Mouse (Mus musculus): ENCODE results near the gene Slc4a5. TPM values are rescaled to one million over a fixed set of nuclear protein-coding genes. Genes with fewer than 3 reads are reported as not detected.
"Not testable (repeated sequence)": the region's sequence is repeated elsewhere in the genome, so short reads cannot be mapped to it uniquely, and the experiment has no call there.

Slc4a5 gene
- polyA plus RNA-seq, 1 experiment from 2014 or later = 0.79 TPM

GRCm38 (mm10) chr6:83322794-83323193 is 103.2 kb downstream of the Slc4a5 start:
- Histone ChIP-seq H3K4me3 (no peak overlapping the region), H3K4me1 (peaks cover 22% of the 10 kb centered on the region), H3K36me3 (peaks cover under 1% of the 10 kb centered on the region; the same call in 1 of the 2 replicates), H3K9me3 (replicated peaks) (no peaks in the 10 kb centered on the region), H3K27me3 (ENCODE audit: low read depth, poor library complexity, severe bottlenecking) (no peaks in the 10 kb centered on the region), H3K27ac (replicated peaks) (no peak overlapping the region)
- WGBS = 66% methylated on average over 2 of the region's 2 CpGs
- no peak for DNase-seq (ENCODE audit: low spot score)

- Histone ChIP-seq H3K4me3 (no peak overlapping the region), H3K27ac (replicated peaks) (no peak overlapping the region), H3K36me3 (peaks cover 5% of the 10 kb centered on the region), H3K27me3 (ENCODE audit: low read depth, poor library complexity, severe bottlenecking) (no peaks in the 10 kb centered on the region), H3K4me1 (peaks cover 22% of the 10 kb centered on the region), H3K9me3 (replicated peaks) (no peaks in the 10 kb centered on the region)
- DNase-seq (ENCODE audit: low spot score) = no peak
- 75% methylated on average over 8 of the region's 8 CpGs for WGBS
Observed at GRCm38 (mm10) chr6:83323652-83324419, 104.2 kb downstream of the Slc4a5 start.

DNA sequence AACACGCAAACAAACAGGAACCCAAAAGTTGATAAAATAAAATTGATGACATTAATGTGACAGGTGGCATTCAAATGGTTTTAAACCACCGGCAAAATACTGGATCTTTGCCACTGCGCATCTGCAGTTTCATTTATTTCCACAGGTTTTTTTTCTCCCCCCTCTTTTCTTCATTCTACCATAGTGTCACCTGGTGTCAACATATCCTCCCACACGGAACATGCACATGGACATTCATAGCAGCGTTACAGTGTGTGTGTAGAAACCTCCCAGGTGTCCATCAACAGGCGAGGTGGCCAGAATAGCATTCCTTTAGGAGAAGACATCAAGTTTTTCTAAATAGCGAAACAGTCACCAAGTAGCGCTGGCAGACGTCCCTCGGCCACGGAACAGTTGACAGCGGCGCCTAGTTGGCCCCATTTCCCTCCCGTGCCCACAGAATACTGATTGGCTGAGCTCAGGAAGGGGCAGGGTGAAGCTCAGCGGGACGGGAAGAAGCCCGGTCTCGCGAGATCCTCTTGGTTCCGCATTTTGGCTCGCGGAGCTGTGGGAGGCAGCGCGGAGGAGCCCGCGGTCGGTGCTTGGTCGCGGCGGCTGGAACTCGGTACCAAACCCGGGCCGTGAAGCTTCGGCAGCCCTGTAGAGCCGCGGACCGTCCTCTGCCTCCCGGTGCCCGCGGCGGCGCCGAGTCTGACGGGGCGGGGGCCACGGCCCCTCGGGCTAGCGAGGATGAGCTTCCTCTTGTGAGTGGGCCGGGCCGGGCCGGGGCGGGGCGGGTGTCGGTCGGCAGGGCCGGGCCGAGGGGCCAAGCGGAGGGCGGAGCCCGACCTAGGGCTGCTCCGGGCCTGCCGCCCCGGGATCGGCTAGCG is 106.1 kb downstream of the Slc4a5 start, which contains the start of the genes Mthfd2 and Mob1a:
Mthfd2 (minus strand) TSS at position 384 of the 869 bp plus-strand sequence.
Mob1a (plus strand) TSS at position 492 of the 869 bp plus-strand sequence.
- H3K27ac ChIP-seq (replicated peaks) = peak within 1 kb of the TSS; percentile 98
- peak within 1 kb of the TSS; percentile 97 for H3K4me3 ChIP-seq
- peaks cover 22% of the 10 kb centered on the region for H3K4me1 ChIP-seq
- peaks cover 24% of the 10 kb centered on the region for H3K36me3 ChIP-seq
- peak; percentile 94 for DNase-seq (ENCODE audit: low spot score)
- no peaks in the 10 kb centered on the region for H3K9me3 ChIP-seq (replicated peaks)
- H3K27me3 ChIP-seq (ENCODE audit: low read depth, poor library complexity, severe bottlenecking) = no peaks in the 10 kb centered on the region
- 2% methylated on average over 61 of the region's 65 CpGs for WGBS

DNA sequence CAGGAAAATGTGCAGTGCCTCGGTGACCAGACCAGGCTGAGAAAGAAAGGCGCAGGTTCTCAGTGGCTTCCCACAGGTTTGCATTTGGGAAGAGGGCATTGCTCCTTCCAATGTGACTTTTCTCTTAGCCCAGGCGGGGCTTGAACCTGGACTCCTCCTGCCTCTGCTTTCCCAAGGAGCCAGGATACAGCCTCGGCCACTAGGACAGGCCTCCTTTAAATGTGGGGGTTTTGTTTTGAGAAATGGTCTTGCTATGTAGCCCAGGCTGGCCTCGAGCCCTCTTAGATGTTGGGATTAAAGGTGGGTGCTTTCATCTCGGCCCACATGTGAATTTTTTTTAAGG is 106.7 kb downstream of the Slc4a5 start:
- DNase-seq (ENCODE audit: low spot score) = no peak
- Histone ChIP-seq H3K4me1 (peaks cover 22% of the 10 kb centered on the region), H3K27me3 (ENCODE audit: low read depth, poor library complexity, severe bottlenecking) (no peaks in the 10 kb centered on the region), H3K27ac (replicated peaks) (peak overlapping the region; percentile 98), H3K9me3 (replicated peaks) (no peaks in the 10 kb centered on the region), H3K36me3 (peaks cover 31% of the 10 kb centered on the region), H3K4me3 (peak overlapping the region; percentile 97)
- WGBS = 11% methylated on average over 6 of the region's 6 CpGs

DNA sequence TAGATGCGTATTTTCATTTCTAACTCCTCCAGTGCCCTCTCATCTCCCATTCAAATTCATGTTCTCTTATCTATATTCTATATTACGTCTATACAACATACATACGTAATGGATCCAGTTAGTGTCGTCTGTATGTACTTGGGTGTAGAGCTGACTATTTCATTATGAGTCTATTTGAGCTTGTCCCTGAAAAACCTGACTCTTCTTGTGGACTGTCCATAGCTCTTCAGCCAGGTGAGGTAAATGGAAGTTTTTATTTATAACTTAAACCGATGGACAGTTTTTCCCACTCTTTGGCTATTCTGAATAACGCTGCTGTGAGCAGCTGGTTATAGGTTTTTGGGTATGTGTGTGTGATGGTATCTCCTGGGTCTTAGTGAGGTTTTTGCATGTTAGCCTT is 107.1 kb downstream of the Slc4a5 start:
- no peaks in the 10 kb centered on the region for H3K9me3 ChIP-seq (replicated peaks)
- peaks cover 22% of the 10 kb centered on the region for H3K4me1 ChIP-seq
- 78% methylated on average over 6 of the region's 6 CpGs for WGBS
- H3K27ac ChIP-seq (replicated peaks) = peak overlapping the region; percentile 98; the same call in 1 of the 2 replicates
- H3K27me3 ChIP-seq (ENCODE audit: low read depth, poor library complexity, severe bottlenecking) = no peaks in the 10 kb centered on the region
- H3K4me3 ChIP-seq = peak overlapping the region; percentile 97
- DNase-seq (ENCODE audit: low spot score) = no peak
- peaks cover 34% of the 10 kb centered on the region for H3K36me3 ChIP-seq

- WGBS = 89% methylated on average over 3 of the region's 3 CpGs
- H3K27ac ChIP-seq (replicated peaks) = no peak overlapping the region
- peaks cover 22% of the 10 kb centered on the region for H3K4me1 ChIP-seq
- no peaks in the 10 kb centered on the region for H3K9me3 ChIP-seq (replicated peaks)
- H3K36me3 ChIP-seq = peaks cover 44% of the 10 kb centered on the region
- peak overlapping the region; percentile 97; the same call in 1 of the 2 replicates for H3K4me3 ChIP-seq
- no peaks in the 10 kb centered on the region for H3K27me3 ChIP-seq (ENCODE audit: low read depth, poor library complexity, severe bottlenecking)
- DNase-seq (ENCODE audit: low spot score) = no peak
Observed at GRCm38 (mm10) chr6:83327591-83328190, 108.1 kb downstream of the Slc4a5 start.

GRCm38 (mm10) chr6:83341387-83341786 is 121.8 kb downstream of the Slc4a5 start:
- Histone ChIP-seq H3K27me3 (ENCODE audit: low read depth, poor library complexity, severe bottlenecking) (no peaks in the 10 kb centered on the region), H3K27ac (replicated peaks) (no peak overlapping the region), H3K4me1 (no peaks in the 10 kb centered on the region), H3K9me3 (replicated peaks) (no peaks in the 10 kb centered on the region), H3K4me3 (no peak overlapping the region), H3K36me3 (peaks cover 76% of the 10 kb centered on the region)
- WGBS = 88% methylated on average over 3 of the region's 3 CpGs
- DNase-seq (ENCODE audit: low spot score) = no peak

DNA sequence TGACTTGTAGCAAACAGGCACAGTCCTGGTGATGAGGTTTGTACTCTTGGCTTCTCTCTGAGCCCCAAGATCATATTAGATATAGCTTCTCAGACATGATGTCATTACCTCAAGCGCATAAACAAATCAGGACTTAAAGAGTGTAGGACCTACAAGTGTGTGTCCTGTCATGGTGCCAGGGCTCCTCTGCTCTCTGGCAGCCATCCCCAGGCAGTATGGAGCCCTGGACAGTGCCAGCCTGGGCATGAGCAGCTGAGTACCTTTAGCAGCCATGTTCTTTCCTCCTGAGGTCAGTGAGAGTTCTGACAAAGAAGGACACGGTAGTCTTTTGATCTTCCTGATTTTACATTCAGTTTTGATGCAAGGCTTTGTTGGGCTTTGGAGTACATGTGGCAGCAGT is 123.3 kb downstream of the Slc4a5 start:
- no peak for DNase-seq (ENCODE audit: low spot score)
- Histone ChIP-seq H3K4me3 (no peak overlapping the region), H3K36me3 (peaks cover 60% of the 10 kb centered on the region), H3K4me1 (no peaks in the 10 kb centered on the region), H3K27ac (replicated peaks) (no peak overlapping the region), H3K9me3 (replicated peaks) (no peaks in the 10 kb centered on the region), H3K27me3 (ENCODE audit: low read depth, poor library complexity, severe bottlenecking) (no peaks in the 10 kb centered on the region)
- WGBS = 93% methylated on average over 2 of the region's 2 CpGs

- H3K36me3 ChIP-seq = peaks cover 37% of the 10 kb centered on the region
- not testable (repeated sequence) for H3K4me3 ChIP-seq; H3K27me3 ChIP-seq (ENCODE audit: low read depth, poor library complexity, severe bottlenecking); H3K27ac ChIP-seq (replicated peaks); H3K9me3 ChIP-seq (replicated peaks); DNase-seq (ENCODE audit: low spot score)
- peaks cover 17% of the 10 kb centered on the region for H3K4me1 ChIP-seq
- WGBS = 94% methylated on average over 8 of the region's 8 CpGs
Observed at GRCm38 (mm10) chr6:83345285-83345684, 125.7 kb downstream of the Slc4a5 start.

DNA sequence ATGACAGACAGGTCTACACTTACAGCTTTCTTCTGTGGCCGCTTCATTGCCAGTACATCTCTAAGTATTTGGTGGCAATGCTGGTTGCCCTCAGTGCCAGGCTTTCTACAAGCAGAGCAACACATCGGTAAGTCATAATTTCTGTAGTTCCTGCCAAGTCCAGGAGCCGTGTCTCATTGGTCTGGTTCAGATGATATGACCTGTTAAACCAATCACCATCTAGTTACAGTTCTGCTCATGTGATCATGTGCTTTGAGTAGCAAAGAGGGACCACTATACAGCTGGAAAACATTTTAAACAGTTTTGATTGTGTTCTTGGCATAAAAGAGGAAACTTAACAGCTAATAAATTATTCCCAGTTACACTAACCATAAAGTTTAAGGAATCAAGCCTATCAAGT is 128.3 kb downstream of the Slc4a5 start:
- Histone ChIP-seq H3K36me3 (peaks cover 20% of the 10 kb centered on the region), H3K4me3 (no peak overlapping the region), H3K27ac (replicated peaks) (no peak overlapping the region), H3K9me3 (replicated peaks) (no peaks in the 10 kb centered on the region), H3K4me1 (peaks cover 30% of the 10 kb centered on the region), H3K27me3 (ENCODE audit: low read depth, poor library complexity, severe bottlenecking) (no peaks in the 10 kb centered on the region)
- WGBS = 87% methylated on average over 3 of the region's 3 CpGs
- no peak for DNase-seq (ENCODE audit: low spot score)

DNA sequence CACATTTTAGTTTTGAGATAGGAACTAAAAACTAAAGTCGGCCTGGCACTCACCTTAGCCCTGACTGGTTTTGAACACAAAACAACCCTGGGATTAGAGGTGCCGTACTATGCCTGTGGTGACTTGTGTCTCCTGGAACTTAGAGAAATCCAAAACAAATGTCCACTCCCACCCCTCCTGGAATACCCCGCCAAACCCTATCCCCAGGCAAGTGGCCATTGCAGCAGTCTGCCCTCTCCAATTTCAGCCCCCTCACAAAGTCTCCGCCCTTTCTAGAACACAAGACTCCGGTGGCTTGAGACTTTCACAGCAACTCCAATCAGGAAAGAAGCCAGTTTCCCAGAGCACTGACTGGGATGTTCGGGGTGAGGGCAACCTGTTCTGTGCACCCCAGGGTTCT is 129.2 kb downstream of the Slc4a5 start, which contains the start of gene Bola3:
Bola3 (plus strand) TSS at position 275 of the 400 bp plus-strand sequence.
- 37% methylated on average over 6 of the region's 6 CpGs for WGBS
- peak within 1 kb of the TSS; percentile 95 for H3K27ac ChIP-seq (replicated peaks)
- no peak for DNase-seq (ENCODE audit: low spot score)

DNA sequence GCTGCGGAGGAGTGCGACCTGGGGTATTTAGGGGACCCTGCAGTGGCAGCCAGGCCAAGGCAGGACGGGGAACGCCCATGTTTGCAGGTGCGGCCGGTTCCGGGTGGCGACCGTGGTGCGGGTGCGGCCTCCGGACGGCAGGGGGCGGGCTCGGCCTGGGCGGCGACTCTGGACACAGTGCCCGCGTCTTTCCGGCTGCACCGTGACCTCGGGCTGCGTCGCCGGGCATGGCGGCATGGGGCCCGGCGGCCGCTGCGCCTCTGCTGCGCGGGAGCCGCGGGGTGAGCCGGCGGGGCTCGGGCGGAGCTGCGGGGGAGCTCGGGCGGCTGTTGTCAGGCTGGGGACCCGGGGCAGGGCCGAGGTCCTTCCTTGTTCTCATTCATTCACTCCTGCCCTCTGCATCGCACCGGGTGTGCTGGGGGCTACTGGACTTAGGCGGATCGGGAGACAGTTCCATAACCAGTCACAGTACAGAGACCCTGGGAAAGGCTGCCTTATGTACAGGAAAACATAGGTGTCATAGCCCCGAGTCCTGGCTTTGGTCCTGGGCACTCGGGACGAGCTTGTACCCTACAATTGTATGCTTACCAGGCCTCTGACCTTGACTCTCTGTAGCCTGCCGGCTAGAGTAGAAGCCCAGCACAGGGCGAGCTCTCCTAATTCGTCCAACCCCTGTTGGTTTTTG is 129.8 kb downstream of the Slc4a5 start:
- H3K9me3 ChIP-seq (replicated peaks) = no peaks in the 10 kb centered on the region
- H3K27ac ChIP-seq (replicated peaks) = peak overlapping the region; percentile 95
- H3K4me1 ChIP-seq = peaks cover 30% of the 10 kb centered on the region
- H3K36me3 ChIP-seq = peaks cover 25% of the 10 kb centered on the region
- WGBS = under 1% methylated on average over 53 of the region's 53 CpGs
- no peaks in the 10 kb centered on the region for H3K27me3 ChIP-seq (ENCODE audit: low read depth, poor library complexity, severe bottlenecking)
- DNase-seq (ENCODE audit: low spot score) = peak; percentile 90
- peak overlapping the region; percentile 94 for H3K4me3 ChIP-seq

More for the DNA sequence above, 129.2 kb downstream of the Slc4a5 start, which contains the start of gene Bola3:
- peak within 1 kb of the TSS; percentile 94 for H3K4me3 ChIP-seq
- no peaks in the 10 kb centered on the region for H3K27me3 ChIP-seq (ENCODE audit: low read depth, poor library complexity, severe bottlenecking)
- H3K36me3 ChIP-seq = peaks cover 22% of the 10 kb centered on the region
- H3K4me1 ChIP-seq = peaks cover 30% of the 10 kb centered on the region
- H3K9me3 ChIP-seq (replicated peaks) = no peaks in the 10 kb centered on the region

All from midbrain, embryonic 10.5 days (tissue).